Mouse (Mus musculus) midbrain, postnatal 0 days (tissue): ENCODE measurements around the gene Pcnt. TPM values are rescaled to one million over a fixed set of nuclear protein-coding genes. Genes with fewer than 3 reads are reported as not detected.

ENCODE experiments used
- ATAC-seq: fragments of 200-750 bp; cut with Nextera tagmentation; 2 replicates; pipeline ENCODE4 v1.8.0; 2017; ENCODE audit warnings: moderate number of reproducible peaks, mild to moderate bottlenecking, moderate TSS enrichment, moderate library complexity; ENCODE audit not compliant: low FRiP score
- DNase-seq: peaks from one replicate; pipeline ENCODE4 v3.0.0-alpha.2; 2015; ENCODE audit warnings: low spot score
- H3K27ac ChIP-seq: fragments of 300-500 bp; sonication (generic); 2 replicates; pipeline ENCODE4 v1.5.1; 2014; ENCODE audit warnings: low read depth, mild to moderate bottlenecking, low read length, mixed read lengths
- H3K27me3 ChIP-seq: fragments of 300-500 bp; sonication (generic); 2 replicates; pipeline ENCODE4 v1.6.1; 2014; ENCODE audit warnings: low read length, control low read depth, mixed read lengths; ENCODE audit not compliant: insufficient read depth
- H3K36me3 ChIP-seq: fragments of 300-500 bp; sonication (generic); 2 replicates; pipeline ENCODE4 v1.6.1; 2014; ENCODE audit warnings: low read length, control low read depth, mixed read lengths; ENCODE audit not compliant: insufficient read depth
- H3K4me1 ChIP-seq: fragments of 300-500 bp; sonication (generic); 2 replicates; pipeline ENCODE4 v1.6.1; 2014; ENCODE audit warnings: mild to moderate bottlenecking, control low read depth, antibody characterized with exemption, low read length, mixed read lengths; ENCODE audit not compliant: insufficient read depth
- H3K4me2 ChIP-seq: fragments of 300-500 bp; sonication (generic); 2 replicates; pipeline ENCODE4 v1.6.1; 2014; ENCODE audit warnings: low read depth, mild to moderate bottlenecking, low read length, mixed read lengths; ENCODE audit not compliant: poor library complexity, severe bottlenecking
- H3K4me3 ChIP-seq: fragments of 300-500 bp; sonication (generic); 2 replicates; pipeline ENCODE4 v1.5.1; 2014; ENCODE audit warnings: low read depth, mild to moderate bottlenecking, low read length, moderate library complexity
- H3K9ac ChIP-seq: fragments of 300-500 bp; sonication (generic); replicated peaks from 2 replicates; pipeline ENCODE4 v1.6.1; 2014; ENCODE audit warnings: mild to moderate bottlenecking, low read length, moderate library complexity, mixed read lengths; ENCODE audit not compliant: poor library complexity, severe bottlenecking
- H3K9me3 ChIP-seq: fragments of 300-500 bp; sonication (generic); 2 replicates; pipeline ENCODE4 v1.6.1; 2016; ENCODE audit warnings: low read length, control low read depth
- CTCF ChIP-seq: IDR thresholded peaks from 2 replicates; pipeline ENCODE4 v1.5.1; 2016; ENCODE audit warnings: antibody characterized with exemption, mild to moderate bottlenecking
- WGBS: fragments of 180-500 bp; shearing (Covaris S2); extraction: QIAGEN DNeasy Blood & Tissue Kit; methylation state at CpG from one replicate; pipeline ENCODE4 v1.1.7; 2014; 5-methylcytosine and 5-hydroxymethylcytosine counted together
- polyA plus RNA-seq: library from polyadenylated mRNA; unstranded; fragments of >200 nt; fragmentation: Nextera tagmentation; extraction: Ambion mirVana; gene quantifications from 2 replicates; pipeline ENCODE4 v1.2.1, GENCODE M21; 2015
- total RNA-seq: library from RNA; depleted of rRNA; stranded (reverse); fragments of >200 nt; gene quantifications from 2 replicates; pipeline ENCODE4 v1.2.3, GENCODE M21; 2014

The Pcnt gene
- total and polyA plus RNA-seq, 2 experiments from 2014 or later = 3.9 to 12.8 TPM

DNA sequence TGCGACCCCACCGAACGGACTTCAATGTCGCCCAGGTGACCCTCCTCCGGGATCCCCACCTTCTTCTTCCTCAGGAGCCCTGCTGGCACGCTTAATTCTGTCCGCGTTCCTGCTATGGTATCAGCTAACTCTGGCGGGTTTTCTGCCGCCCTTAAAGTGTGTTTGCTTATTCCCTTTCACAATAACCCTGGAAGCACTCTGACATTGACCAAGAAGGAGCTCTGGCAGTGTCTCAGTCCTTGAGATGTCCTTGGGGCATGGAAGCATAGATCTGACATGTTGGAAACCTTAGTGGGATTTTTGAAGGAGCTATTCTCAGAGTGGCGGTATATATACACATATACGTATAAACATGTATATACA is 97.1 kb downstream of the Pcnt start:
- Histone ChIP-seq H3K27me3 (no peaks in the 10 kb centered on the region), H3K4me1 (peaks cover 16% of the 10 kb centered on the region; the same call in 1 of the 2 replicates), H3K4me3 (peak overlapping the region; percentile 92), H3K9ac (peak overlapping the region; percentile 94; the same call in 1 of the 2 replicates), H3K9me3 (no peaks in the 10 kb centered on the region), H3K27ac (peak overlapping the region; percentile 82), H3K4me2 (peak overlapping the region; percentile 91), H3K36me3 (peaks cover 8% of the 10 kb centered on the region; the same call in 1 of the 2 replicates)
- WGBS = 4% methylated on average over 12 of the region's 12 CpGs
- ATAC-seq (no peak; the same call in 1 of the 2 replicates), DNase-seq (no peak)
- no peak for TF ChIP-seq CTCF

DNA sequence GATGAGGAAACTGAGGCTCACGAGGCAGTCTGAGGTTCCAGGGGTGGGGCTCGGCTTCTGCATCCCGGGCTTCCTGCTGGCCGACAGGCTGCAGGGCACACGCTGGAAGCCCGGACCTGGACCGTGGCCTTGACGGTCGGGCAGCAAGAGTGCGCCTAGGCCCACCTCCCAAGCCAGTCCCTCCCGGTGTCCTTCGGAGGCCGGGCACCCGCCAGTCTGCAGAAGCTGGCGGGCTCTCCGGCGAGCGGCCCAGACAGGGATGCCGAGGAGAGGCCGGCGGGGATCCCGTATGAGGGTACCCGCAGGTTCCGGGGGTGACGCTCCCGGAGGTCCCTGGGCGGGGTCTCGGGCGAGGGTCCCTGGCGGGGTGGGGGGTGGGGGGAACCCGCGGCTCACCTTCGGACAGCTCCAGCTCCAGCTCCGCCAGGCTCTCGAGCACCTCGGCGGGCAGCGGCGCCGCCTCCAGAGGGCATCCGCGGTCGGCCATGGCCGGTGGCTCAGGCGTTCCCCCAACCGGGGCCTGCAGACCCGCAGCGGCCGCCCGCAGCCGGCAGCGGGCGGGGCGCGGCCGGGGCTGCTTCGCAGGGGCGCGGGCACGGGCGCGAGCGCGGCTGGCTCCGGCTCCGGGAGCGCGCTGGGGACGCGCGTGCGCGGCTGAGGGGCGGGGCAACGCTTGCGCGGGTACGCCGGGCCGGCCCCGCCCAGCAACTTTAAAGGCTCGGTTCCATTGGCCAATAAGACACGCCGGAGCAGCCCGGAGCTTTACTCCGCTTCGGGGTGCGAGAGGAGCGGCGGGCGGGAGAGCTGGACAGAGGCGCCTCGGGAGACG is 97.7 kb downstream of the Pcnt start, which contains the start of gene Dip2a:
Gene Dip2a (minus strand): TSS at position 581 of the 829 bp plus-strand sequence.
- Histone ChIP-seq H3K9me3 (no peaks in the 10 kb centered on the region), H3K9ac (peak within 1 kb of the TSS; percentile 94), H3K4me3 (peak within 1 kb of the TSS; percentile 92), H3K27ac (peak within 1 kb of the TSS; percentile 82), H3K36me3 (peaks cover 6% of the 10 kb centered on the region; the same call in 1 of the 2 replicates), H3K4me1 (peaks cover 16% of the 10 kb centered on the region; the same call in 1 of the 2 replicates), H3K27me3 (no peaks in the 10 kb centered on the region), H3K4me2 (peak within 1 kb of the TSS; percentile 91)
- under 1% methylated on average over 62 of the region's 94 CpGs for whole genome bisulfite sequencing
- ATAC-seq = peak; percentile 90
- TF ChIP-seq CTCF = 0 out of 2 replicates have a peak, but pooled peaks have one; percentile 0
- peak; percentile 94 for DNase-seq

DNA sequence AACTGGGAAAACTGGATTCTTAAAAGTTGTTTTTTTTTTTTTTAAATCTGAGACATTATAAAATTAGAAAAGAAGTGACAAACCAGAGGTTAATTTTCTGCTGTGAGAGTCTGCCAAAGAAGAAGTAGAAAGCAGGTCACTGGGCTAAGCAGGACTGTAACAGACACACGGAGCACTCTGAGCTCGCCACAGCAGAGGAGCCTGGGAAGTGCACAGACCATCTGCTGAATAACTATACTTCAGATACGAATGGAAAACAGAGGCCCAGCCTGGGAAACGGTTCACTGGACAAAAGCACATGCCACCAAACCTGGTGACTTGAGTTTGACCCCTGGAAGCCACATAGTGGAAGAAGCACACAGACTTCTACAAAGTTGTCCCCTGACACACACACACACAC is 108.2 kb downstream of the Pcnt start:
- H3K36me3 ChIP-seq = no peaks in the 10 kb centered on the region
- no peak overlapping the region for H3K4me2 ChIP-seq
- no peaks in the 10 kb centered on the region for H3K4me1 ChIP-seq
- H3K9ac ChIP-seq = no peak overlapping the region
- H3K27ac ChIP-seq = no peak overlapping the region
- WGBS = 39% methylated on average over 4 of the region's 4 CpGs
- no peaks in the 10 kb centered on the region for H3K27me3 ChIP-seq
- no peaks in the 10 kb centered on the region for H3K9me3 ChIP-seq
- no peak for ATAC-seq
- H3K4me3 ChIP-seq = no peak overlapping the region
- TF ChIP-seq CTCF = no peak
- DNase-seq = no peak

DNA sequence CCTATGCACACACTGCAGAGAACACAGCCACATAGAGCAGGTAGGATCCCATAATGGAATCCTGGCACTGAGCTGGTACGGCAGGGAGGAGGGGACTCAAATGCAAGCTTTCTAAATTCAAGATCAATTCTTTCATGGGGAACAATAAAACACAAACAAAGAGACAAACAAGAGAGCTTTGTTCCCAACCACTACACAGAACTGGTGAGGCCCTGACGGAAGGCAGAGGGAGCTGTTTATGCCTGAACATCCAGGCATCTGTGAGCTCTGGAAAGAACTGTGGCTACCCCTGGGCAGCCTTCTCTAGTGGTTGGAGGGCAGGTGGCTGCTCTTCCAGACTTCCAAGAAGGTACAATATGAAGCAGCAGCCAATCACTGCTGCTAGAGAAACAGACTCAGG is 110.5 kb downstream of the Pcnt start:
- no peaks in the 10 kb centered on the region for H3K4me1 ChIP-seq

GRCm38 (mm10) chr10:76329093-76329492 is 113.5 kb downstream of the Pcnt start:
- DNase-seq (no peak), ATAC-seq (no peak)
- H3K9me3 ChIP-seq = no peaks in the 10 kb centered on the region
- WGBS = 92% methylated on average over 4 of the region's 4 CpGs
- no peaks in the 10 kb centered on the region for H3K4me1 ChIP-seq
- H3K4me2 ChIP-seq = no peak overlapping the region
- H3K9ac ChIP-seq = no peak overlapping the region
- peaks cover 4% of the 10 kb centered on the region; the same call in 1 of the 2 replicates for H3K36me3 ChIP-seq
- H3K27me3 ChIP-seq = no peaks in the 10 kb centered on the region
- H3K27ac ChIP-seq = no peak overlapping the region
- no peak overlapping the region for H3K4me3 ChIP-seq
- TF ChIP-seq CTCF = no peak

More for the DNA sequence above, 110.5 kb downstream of the Pcnt start:
- Histone ChIP-seq H3K9ac (no peak overlapping the region), H3K4me2 (no peak overlapping the region), H3K27me3 (no peaks in the 10 kb centered on the region), H3K27ac (no peak overlapping the region), H3K4me3 (no peak overlapping the region), H3K9me3 (no peaks in the 10 kb centered on the region), H3K36me3 (no peaks in the 10 kb centered on the region)
- no peak for ATAC-seq
- WGBS = 30% methylated on average over 2 of the region's 2 CpGs
- no peak for TF ChIP-seq CTCF
- DNase-seq = no peak

- ATAC-seq = no peak
- no peak overlapping the region for H3K9ac ChIP-seq
- no peak for TF ChIP-seq CTCF
- no peaks in the 10 kb centered on the region for H3K27me3 ChIP-seq
- 92% methylated on average over 3 of the region's 3 CpGs for WGBS
- no peak overlapping the region for H3K27ac ChIP-seq
- no peaks in the 10 kb centered on the region for H3K9me3 ChIP-seq
- H3K36me3 ChIP-seq = peaks cover 4% of the 10 kb centered on the region; the same call in 1 of the 2 replicates
- H3K4me1 ChIP-seq = no peaks in the 10 kb centered on the region
- no peak overlapping the region for H3K4me2 ChIP-seq
- no peak for DNase-seq
- no peak overlapping the region for H3K4me3 ChIP-seq
These were observed 114.0 kb downstream of the Pcnt start for GRCm38 (mm10) chr10:76328574-76328973.
